Mouse (Mus musculus) granulocyte monocyte progenitor cell, adult 5-6 weeks (primary cell): ENCODE results near the gene Ostm1. TPM values are rescaled to one million over a fixed set of nuclear protein-coding genes. Genes with fewer than 3 reads are reported as not detected.

Source experiments
- ATAC-seq: replicated peaks from 2 replicates; pipeline ENCODE4 v1.8.0; 2016; ENCODE audit warnings: mild to moderate bottlenecking, moderate TSS enrichment, inconsistent platforms; ENCODE audit not compliant: poor library complexity, severe bottlenecking
- total RNA-seq, 2 experiments: library from RNA; stranded (forward) in 1 of 2; stranded (reverse) in 1 of 2; fragments of 200-712, 200-1000 nt in 1 of 2; fragments of >200 nt in 1 of 2; fragmentation: Nextera tagmentation in 1 of 2; gene quantifications; 2 replicates each; pipeline ENCODE4 v1.2.3; 2014 to 2017

Ostm1 gene
- 28.9 and 33.4 TPM in 2 replicates for total RNA-seq (2014; fragmentation: Nextera tagmentation)
- 47.2 and 48.5 TPM in 2 replicates for total RNA-seq (2017)

- no peak for ATAC-seq
Measured at GRCm38 (mm10) chr10:42583157-42583872, at the start of gene Ostm1, which contains the start of gene Nr2e1. Ostm1 (plus strand) TSS chr10:42583822. Nr2e1 (minus strand) TSS chr10:42583632.

DNA sequence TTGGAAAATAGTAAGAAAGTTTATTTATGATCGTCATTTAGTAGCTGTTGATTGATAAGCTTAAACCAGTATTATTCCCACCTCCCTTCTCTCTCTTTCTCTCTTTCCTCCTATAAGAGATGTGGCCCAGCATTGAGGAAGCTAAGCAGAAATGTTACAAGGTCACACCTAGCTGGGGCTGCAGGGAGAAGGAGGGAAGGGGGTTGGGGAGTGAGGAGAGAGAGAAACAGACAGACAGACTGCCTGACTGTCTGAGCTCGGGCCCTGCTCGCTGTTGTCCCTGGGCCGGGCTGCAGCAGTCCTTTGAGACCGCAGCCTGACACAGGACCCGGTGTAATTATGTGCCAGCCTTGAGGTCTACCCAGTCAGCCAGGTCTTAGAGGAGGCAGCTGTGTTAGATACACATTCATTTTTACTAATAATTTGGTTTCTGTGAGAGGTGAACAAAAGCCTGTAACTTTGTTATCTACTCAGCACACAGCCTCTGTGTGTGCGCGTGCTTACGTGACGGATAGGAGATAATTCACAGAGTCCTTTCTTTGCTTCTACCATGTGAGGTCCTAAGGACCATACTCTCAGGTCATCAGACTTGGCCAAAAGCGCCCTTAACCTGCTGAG, 49.7 kb upstream of the Ostm1 start:
- no peak for ATAC-seq

DNA sequence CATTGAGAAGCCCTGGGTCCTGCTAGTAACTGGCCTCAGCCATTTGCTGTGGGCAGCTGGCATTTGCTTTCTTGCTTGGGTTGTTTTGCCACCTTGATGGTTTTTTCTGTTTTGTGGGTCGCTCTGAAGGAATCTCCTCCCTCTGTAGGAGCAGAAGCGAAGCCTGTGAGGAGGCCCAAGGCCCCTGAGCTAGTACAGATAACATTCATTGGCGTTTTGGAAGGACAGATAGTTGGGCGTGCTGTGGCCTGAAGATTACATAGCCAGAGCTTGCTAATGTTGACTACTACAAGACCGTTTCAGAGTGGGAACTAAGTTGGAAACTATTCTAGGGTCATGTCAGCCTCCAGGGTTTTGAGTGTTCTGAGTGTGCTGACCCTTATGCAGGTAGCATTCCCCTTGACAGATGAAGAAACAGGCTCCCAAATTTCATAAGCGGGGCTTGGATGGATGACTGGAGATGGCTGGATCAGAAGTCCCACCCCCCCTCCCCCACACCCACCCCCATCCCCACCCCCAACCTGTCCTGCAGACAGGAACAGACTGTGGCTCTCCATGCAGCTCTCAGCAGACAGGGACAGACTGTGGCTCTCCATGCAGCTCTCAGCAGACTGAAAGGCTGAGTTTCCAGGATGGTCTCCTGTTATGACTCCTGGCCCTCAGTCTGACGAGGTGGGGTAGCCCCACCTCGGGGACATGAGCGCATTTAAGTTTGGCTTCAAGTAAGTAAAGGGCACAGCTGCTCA, 45.9 kb upstream of the Ostm1 start:
- ATAC-seq = no peak

DNA sequence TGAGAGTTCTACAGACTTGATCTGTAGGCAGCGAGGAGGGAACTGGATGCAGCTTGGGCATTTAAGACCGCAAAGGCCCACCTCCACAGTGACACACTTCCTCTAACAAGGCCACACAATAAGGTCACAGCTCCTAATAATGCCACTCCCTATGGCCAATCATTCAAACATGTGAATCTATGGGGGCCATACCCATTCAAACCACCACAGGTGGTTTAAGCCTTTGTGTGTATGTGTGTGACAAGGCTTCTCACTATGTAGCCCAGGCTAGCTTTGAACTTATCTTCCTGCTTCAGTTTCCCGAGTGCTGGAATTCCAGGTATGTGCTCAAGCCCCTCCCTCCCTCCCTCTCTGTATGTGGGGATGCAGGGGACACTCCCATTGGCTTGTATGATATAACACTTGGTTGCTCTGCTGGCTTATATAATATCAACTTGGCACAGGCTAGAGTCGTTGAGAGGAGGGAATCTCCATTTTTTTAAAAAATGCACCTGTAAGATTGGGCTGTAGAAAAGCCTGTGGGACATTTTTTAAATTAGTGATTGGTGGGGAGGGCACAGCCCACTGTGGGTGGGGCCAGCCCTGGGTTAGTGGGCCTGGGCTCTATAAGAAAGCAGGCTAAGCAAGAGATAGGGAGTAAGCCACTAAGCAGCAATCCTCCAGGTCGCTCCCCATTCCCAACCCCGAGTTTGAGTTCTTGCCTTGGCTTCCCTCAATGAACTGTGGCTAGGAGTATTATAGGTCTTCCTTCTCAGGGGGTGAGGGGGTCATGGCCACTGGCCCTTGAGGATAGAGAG, 37.7 kb upstream of the Ostm1 start:
- no peak for ATAC-seq

DNA sequence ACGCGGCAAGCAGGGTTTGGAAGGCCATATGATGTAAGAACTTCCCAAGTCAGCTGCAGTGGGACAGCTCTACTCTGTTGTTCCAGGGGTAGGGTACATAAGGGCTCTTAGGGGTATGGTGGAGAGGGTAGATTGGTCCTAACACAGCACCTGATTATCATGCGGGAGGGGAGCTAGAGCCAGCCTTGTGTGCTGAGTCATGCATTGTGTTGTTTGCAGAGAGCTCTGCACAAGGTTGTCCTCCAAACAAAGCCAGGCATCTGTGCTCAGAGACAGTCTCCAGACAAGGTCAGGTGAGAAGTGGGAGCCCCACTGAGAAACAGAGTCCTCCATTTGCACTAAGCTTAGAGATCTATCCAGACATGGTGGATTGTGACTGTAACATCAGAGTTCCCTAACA, 37.1 kb upstream of the Ostm1 start:
- no peak for ATAC-seq

GRCm38 (mm10) chr10:42559581-42560200, 23.9 kb upstream of the Ostm1 start:
- ATAC-seq = peak; percentile 83

DNA sequence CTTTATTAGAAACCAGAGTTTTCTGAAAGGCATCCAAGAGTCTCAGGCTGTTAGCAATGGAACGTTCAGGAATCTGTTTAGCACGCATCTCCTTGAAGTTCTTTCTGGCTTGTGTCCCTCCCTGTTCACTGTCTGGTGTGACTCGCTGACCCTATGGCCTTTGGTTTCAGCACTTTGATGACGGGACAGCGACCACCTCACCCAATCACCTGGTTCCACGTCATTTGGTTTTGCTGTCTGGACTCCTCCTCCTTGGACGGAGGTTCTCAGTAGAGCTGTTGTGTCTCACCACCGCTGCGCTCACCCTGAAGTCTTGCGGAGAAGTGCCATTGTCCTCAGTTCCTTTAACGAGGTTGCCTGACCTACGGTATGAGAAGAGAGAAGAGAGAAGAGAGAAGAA, 21.4 kb upstream of the Ostm1 start:
- peak; percentile 75 for ATAC-seq

GRCm38 (mm10) chr10:42572567-42572966, 11.1 kb upstream of the Ostm1 start:
- peak; percentile 37; the same call in 1 of the 2 replicates for ATAC-seq

GRCm38 (mm10) chr10:42572971-42573370, 10.7 kb upstream of the Ostm1 start:
- no peak for ATAC-seq

DNA sequence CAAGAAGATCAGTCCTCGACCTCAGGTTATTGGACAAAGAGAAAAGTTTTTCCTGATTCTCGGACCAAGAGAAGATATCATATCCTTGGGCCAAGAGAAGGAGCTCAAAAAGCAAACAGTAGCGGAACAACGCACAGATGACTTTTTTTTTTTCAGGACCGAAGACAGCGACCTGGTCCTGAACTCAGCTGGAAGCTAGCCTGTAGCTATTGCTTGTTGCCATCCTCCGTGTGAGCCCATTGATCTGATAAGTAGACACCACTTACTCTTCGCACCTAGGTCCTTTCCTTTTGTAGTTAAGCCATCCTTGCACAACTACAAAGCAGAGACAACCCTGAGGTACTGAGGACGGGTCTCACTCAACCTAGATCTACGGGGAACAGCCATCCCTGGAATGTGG, 9.0 kb upstream of the Ostm1 start:
- no peak; the same call in 1 of the 2 replicates for ATAC-seq

DNA sequence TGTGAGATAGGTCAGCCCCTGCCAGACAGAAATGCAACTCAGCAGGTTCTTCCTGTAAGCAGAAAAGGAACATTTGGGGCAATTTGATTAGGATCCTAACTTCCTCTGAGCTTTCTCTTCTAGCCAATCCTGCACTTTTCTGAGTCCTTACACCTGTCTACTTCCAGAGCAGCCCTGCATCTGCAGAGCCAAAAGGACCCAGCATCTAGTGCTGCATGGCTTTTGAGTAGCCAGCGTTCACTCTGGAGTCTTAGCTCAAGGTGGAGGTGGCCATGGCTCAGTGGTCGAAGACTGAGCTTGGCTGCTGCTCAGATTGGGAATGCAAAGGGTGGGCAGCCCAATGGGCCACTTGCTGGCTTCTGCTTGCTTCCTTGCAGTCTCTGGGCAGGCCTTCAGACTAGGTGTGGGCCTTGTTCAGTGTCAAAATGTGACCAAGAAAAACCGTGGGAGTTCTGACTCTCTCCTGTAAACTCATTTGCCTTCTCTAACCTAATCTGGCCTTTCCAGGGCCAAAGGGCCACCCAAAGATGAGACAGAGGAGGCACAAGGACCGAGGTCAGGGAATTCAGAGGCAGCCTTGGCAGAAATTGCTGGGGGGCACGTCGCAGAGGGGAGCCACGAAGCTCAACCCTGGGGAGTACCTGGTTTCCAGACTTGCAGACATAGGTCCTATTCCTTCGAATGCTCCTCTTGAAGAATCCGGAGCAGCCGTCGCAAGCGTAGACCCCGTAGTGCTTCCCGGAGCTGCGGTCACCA, 5.9 kb upstream of the Ostm1 start:
- ATAC-seq = no peak

GRCm38 (mm10) chr10:42578281-42578675, 5.3 kb upstream of the Ostm1 start:
- ATAC-seq = no peak

GRCm38 (mm10) chr10:42578698-42579474, 4.7 kb upstream of the Ostm1 start:
- no peak for ATAC-seq

- ATAC-seq = peak; percentile 13; the same call in 1 of the 2 replicates
Measured at GRCm38 (mm10) chr10:42579475-42580130, 4.0 kb upstream of the Ostm1 start.

GRCm38 (mm10) chr10:42580131-42580950, 3.3 kb upstream of the Ostm1 start:
- 0 out of 2 replicates have a peak, but pooled peaks have one; percentile 31 for ATAC-seq

DNA sequence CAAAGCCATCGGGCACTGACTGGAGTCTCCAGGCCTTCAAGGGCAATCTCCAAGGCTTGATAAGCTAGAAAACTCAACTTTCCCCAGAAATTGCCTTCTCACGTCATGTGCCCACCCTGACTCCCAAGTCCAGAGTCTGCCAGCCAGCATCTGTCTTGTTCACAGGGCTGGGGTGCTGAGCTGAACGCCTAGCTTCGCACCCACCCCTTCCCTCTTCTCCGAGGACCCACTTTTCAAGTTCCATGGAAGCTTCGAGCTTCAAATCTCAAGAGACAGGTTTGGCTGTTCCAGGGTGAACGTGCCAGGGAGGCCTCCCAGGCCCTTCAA, 2.7 kb upstream of the Ostm1 start:
- no peak for ATAC-seq
